Comparison of ENCODE assay signal across 8 mouse cellular contexts in the genomic region with DNA sequence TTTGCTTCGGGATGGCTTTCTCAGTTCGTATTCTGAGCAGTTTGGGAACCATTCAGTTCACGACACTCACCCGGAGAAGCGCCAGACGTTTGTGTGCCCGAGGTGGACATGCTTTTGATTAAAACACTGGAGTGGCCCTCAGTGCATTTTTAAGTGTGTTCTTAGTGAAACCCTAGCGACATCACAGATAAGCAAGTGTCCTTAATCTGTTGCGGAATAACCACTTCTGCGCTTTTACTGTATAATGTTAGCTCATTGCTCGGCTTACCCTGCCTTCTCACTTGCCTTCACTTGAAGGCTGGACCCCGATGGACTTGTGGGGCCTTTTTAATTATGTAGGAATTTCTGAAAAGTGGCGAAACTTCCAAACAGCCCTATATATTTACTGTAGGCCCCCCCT. TPM values are rescaled to one million over a fixed set of nuclear protein-coding genes. Genes with fewer than 3 reads are reported as not detected.
A peak's percentile ranks its signal among the peaks of the same experiment; 100 is the strongest.
DNase-seq lines count a peak whose midpoint lies in the region; ATAC-seq and TF ChIP-seq lines count a peak whose summit lies in the region.

No protein-coding gene starts in this region.

- ATAC-seq in lung, postnatal 0 days = peak; percentile 8; the same call in 1 of the 2 replicates
- peak; percentile 24 for ATAC-seq in erythroblast, adult 5-6 weeks (replicated peaks; ENCODE audit: low FRiP score, poor library complexity, severe bottlenecking)
- no peak for ATAC-seq in limb, embryonic 14.5 days (ENCODE audit: low FRiP score, low read depth)

- DNase-seq in lung, postnatal 0 days (ENCODE audit: low spot score) = peak; percentile 47
- DNase-seq in lung, postnatal 10 days = no peak
- DNase-seq in limb, embryonic 14.5 days (ENCODE audit: low spot score) = peak; percentile 8
- no peak for DNase-seq in adrenal gland, adult 8-10 months
- no peak for DNase-seq in thymus, postnatal 0 days (ENCODE audit: low spot score)
- DNase-seq in left cerebral cortex, adult 18-20 months (ENCODE audit: low spot score in 2 of 2) = no peak

- H3K4me2 ChIP-seq in lung, postnatal 0 days (replicated peaks; ENCODE audit: low read depth, low read length) = peak overlapping the region; percentile 81
- peak overlapping the region; percentile 58 for H3K4me2 ChIP-seq in limb, embryonic 14.5 days (replicated peaks; ENCODE audit: low read depth, low read length, severe bottlenecking)

- WGBS in lung, postnatal 0 days = 2% methylated on average over 13 of the region's 13 CpGs
- 4% methylated on average over 13 of the region's 13 CpGs for WGBS in limb, embryonic 14.5 days
- 2% methylated on average over 13 of the region's 13 CpGs for WGBS in small intestine, adult 2 months

- peaks cover 3% of the 10 kb centered on the region; the same call in 1 of the 2 replicates for H3K4me1 ChIP-seq in lung, postnatal 0 days (ENCODE audit: insufficient read depth, low read depth, low read length)
- H3K4me1 ChIP-seq in limb, embryonic 14.5 days (ENCODE audit: control insufficient read depth, insufficient read depth, low read length) = peaks cover 6% of the 10 kb centered on the region; the same call in 1 of the 2 replicates
- peaks cover 3% of the 10 kb centered on the region; the same call in 1 of the 2 replicates for H3K4me1 ChIP-seq in small intestine, adult 2 months (ENCODE audit: control insufficient read depth, insufficient read depth, insufficient read length, low read length)

- peak overlapping the region; percentile 94 for H3K27ac ChIP-seq in lung, postnatal 0 days (ENCODE audit: low read length)
- peak overlapping the region; percentile 93 for H3K27ac ChIP-seq in limb, embryonic 14.5 days (replicated peaks; ENCODE audit: low read depth, low read length)
- H3K27ac ChIP-seq in small intestine, adult 2 months (ENCODE audit: insufficient read depth, low read depth, low read length) = peak overlapping the region; percentile 4; the same call in 1 of the 2 replicates

- TF ChIP-seq EP300 in lung, postnatal 0 days (IDR thresholded peaks at IDR 0.05) = no peak

- no peak for TF ChIP-seq CTCF in lung, postnatal 0 days (IDR thresholded peaks at IDR 0.05)
- no peak for TF ChIP-seq CTCF in small intestine, adult 2 months (IDR thresholded peaks at IDR 0.05; ENCODE audit: extremely low read depth, insufficient read length, insufficient replicate concordance, low read depth, low read length)

- H3K27me3 ChIP-seq in lung, postnatal 0 days (replicated peaks; ENCODE audit: insufficient read depth, low read length) = no peaks in the 10 kb centered on the region
- H3K27me3 ChIP-seq in limb, embryonic 14.5 days (ENCODE audit: control insufficient read depth, insufficient read depth, low read length) = no peaks in the 10 kb centered on the region
- H3K27me3 ChIP-seq in small intestine, adult 2 months (ENCODE audit: control insufficient read depth, insufficient read depth, low read length) = no peaks in the 10 kb centered on the region

- peak overlapping the region; percentile 93 for H3K9ac ChIP-seq in lung, postnatal 0 days (replicated peaks; ENCODE audit: low read depth)
- peak overlapping the region; percentile 92 for H3K9ac ChIP-seq in limb, embryonic 14.5 days (ENCODE audit: low read depth, low read length, severe bottlenecking)

- H3K4me3 ChIP-seq in lung, postnatal 0 days (ENCODE audit: low read depth, low read length) = peak overlapping the region; percentile 88
- H3K4me3 ChIP-seq in limb, embryonic 14.5 days (replicated peaks; ENCODE audit: low read length) = peak overlapping the region; percentile 84
- peak overlapping the region; percentile 91 for H3K4me3 ChIP-seq in small intestine, adult 2 months (ENCODE audit: low read depth, low read length)

- no peaks in the 10 kb centered on the region for H3K9me3 ChIP-seq in lung, postnatal 0 days (ENCODE audit: low read length)
- no peaks in the 10 kb centered on the region for H3K9me3 ChIP-seq in limb, embryonic 14.5 days (ENCODE audit: control insufficient read depth, low read length)

- 0 out of 2 replicates have a peak, but pooled peaks cover 3% of the 10 kb centered on the region for H3K36me3 ChIP-seq in lung, postnatal 0 days (ENCODE audit: insufficient read depth, low read length)
- H3K36me3 ChIP-seq in limb, embryonic 14.5 days (ENCODE audit: control insufficient read depth, insufficient read depth, low read length) = peaks cover 41% of the 10 kb centered on the region
- peaks cover 11% of the 10 kb centered on the region for H3K36me3 ChIP-seq in small intestine, adult 2 months (ENCODE audit: control insufficient read depth, insufficient read depth, low read length)

- TF ChIP-seq POLR2A in limb, embryonic 14.5 days (IDR thresholded peaks at IDR 0.05; ENCODE audit: borderline replicate concordance, extremely low read depth, insufficient read depth, insufficient read length) = no peak
- no peak for TF ChIP-seq POLR2A in small intestine, adult 2 months (IDR thresholded peaks at IDR 0.05; ENCODE audit: low read depth, low read length)

RNA-seq across cellular contexts. Expression of a gene that starts 0.7 kb away (rescaled TPM):
- polyA plus RNA-seq in lung, postnatal 0 days (2015; fragmentation: Nextera tagmentation; extraction: Ambion mirVana) = 19.4 and 19.5 TPM in 2 replicates
- total RNA-seq in erythroblast, adult 5-6 weeks (2015; ENCODE audit: low replicate concordance) = 0.77 and 3.1 TPM in 2 replicates
- 3.2 and 7.5 TPM in 2 replicates for total RNA-seq in erythroblast, adult 5-6 weeks (2017; ENCODE audit: low replicate concordance)
- 35.5 and 40.3 TPM in 2 replicates for polyA plus RNA-seq in limb, embryonic 14.5 days (2012; rRNA removed)
- polyA plus RNA-seq in limb, embryonic 14.5 days (2014; fragmentation: Nextera tagmentation; extraction: Ambion mirVana) = 44.7 and 46.6 TPM in 2 replicates
- 7.8 and 11.9 TPM in 2 replicates for polyA plus RNA-seq in small intestine, adult 2 months (2012; rRNA removed)
- 10 to 100 TPM; 26.2 to 30.4 (median 29.1) TPM for total RNA-seq in adrenal gland, adult 8-10 months (2022)
- 42.8 and 44.5 TPM in 2 replicates for polyA plus RNA-seq in thymus, postnatal 0 days (2015; fragmentation: Nextera tagmentation; extraction: Ambion mirVana)
- 10 to 100 TPM; 34.2 to 40.0 TPM for total RNA-seq in left cerebral cortex, adult 18-20 months (2021)

RNA-seq across cellular contexts. Expression of a gene that starts 0.7 kb away (rescaled TPM):
- polyA plus RNA-seq in lung, postnatal 0 days (2015; fragmentation: Nextera tagmentation; extraction: Ambion mirVana) = 19.0 and 22.6 TPM in 2 replicates
- 3.3 and 23.6 TPM in 2 replicates for total RNA-seq in erythroblast, adult 5-6 weeks (2015; ENCODE audit: low replicate concordance)
- total RNA-seq in erythroblast, adult 5-6 weeks (2017; ENCODE audit: low replicate concordance) = 14.6 and 19.7 TPM in 2 replicates
- 52.4 and 58.3 TPM in 2 replicates for polyA plus RNA-seq in limb, embryonic 14.5 days (2012; rRNA removed)
- polyA plus RNA-seq in limb, embryonic 14.5 days (2014; fragmentation: Nextera tagmentation; extraction: Ambion mirVana) = 32.5 and 36.1 TPM in 2 replicates
- polyA plus RNA-seq in small intestine, adult 2 months (2012; rRNA removed) = 16.1 and 17.6 TPM in 2 replicates
- 10 to 100 TPM; 21.4 to 32.1 (median 28.3) TPM for total RNA-seq in adrenal gland, adult 8-10 months (2022)
- polyA plus RNA-seq in thymus, postnatal 0 days (2015; fragmentation: Nextera tagmentation; extraction: Ambion mirVana) = 42.9 and 47.5 TPM in 2 replicates
- total RNA-seq in left cerebral cortex, adult 18-20 months (2021) = 10 to 100 TPM; 26.2 to 27.0 TPM

RNA-seq across cellular contexts. Expression of a gene that starts 42.8 kb away (rescaled TPM):
- 38.9 and 39.7 TPM in 2 replicates for polyA plus RNA-seq in lung, postnatal 0 days (2015; fragmentation: Nextera tagmentation; extraction: Ambion mirVana)
- total RNA-seq in erythroblast, adult 5-6 weeks (2015; ENCODE audit: low replicate concordance) = 2.5 and 3.8 TPM in 2 replicates
- 2.2 and 2.5 TPM in 2 replicates for total RNA-seq in erythroblast, adult 5-6 weeks (2017; ENCODE audit: low replicate concordance)
- 42.1 and 57.6 TPM in 2 replicates for polyA plus RNA-seq in limb, embryonic 14.5 days (2012; rRNA removed)
- 55.7 and 73.1 TPM in 2 replicates for polyA plus RNA-seq in limb, embryonic 14.5 days (2014; fragmentation: Nextera tagmentation; extraction: Ambion mirVana)
- 5.3 and 6.2 TPM in 2 replicates for polyA plus RNA-seq in small intestine, adult 2 months (2012; rRNA removed)
- 10 to 100 TPM; 16.9 to 22.5 (median 21.0) TPM for total RNA-seq in adrenal gland, adult 8-10 months (2022)
- 86.2 and 87.1 TPM in 2 replicates for polyA plus RNA-seq in thymus, postnatal 0 days (2015; fragmentation: Nextera tagmentation; extraction: Ambion mirVana)
- total RNA-seq in left cerebral cortex, adult 18-20 months (2021) = 10 to 100 TPM; 21.0 to 24.4 TPM

Comparison
In these comparisons a context has a peak if more than half of its experiments do, and no peak if none do; other contexts are left out.
1. DNase-seq: peak in lung, postnatal 0 days (single experiment) and limb, embryonic 14.5 days (single experiment); none in lung, postnatal 10 days (single experiment), adrenal gland, adult 8-10 months (single experiment), thymus, postnatal 0 days (single experiment) and left cerebral cortex, adult 18-20 months (0 of 2).
2. H3K27ac ChIP-seq: peak in every context shown above with its lines; median percentile 94 in lung, postnatal 0 days; 93 in limb, embryonic 14.5 days; 4 in small intestine, adult 2 months.
3. Peak in every context shown above with its lines, with median percentiles within 50 percentile points of each other: H3K4me3 ChIP-seq.